Mouse (Mus musculus) R1 (cell line): ENCODE results near the gene Sipa1.
"Not testable (repeated sequence)": the region's sequence is repeated elsewhere in the genome, so short reads cannot be mapped to it uniquely, and the experiment has no call there.

ENCODE experiments used
- DNase-seq: peaks from one replicate; pipeline ENCODE4 v3.0.0-alpha.2; 2018; ENCODE audit warnings: low read depth, low spot score

The Sipa1 gene

DNA sequence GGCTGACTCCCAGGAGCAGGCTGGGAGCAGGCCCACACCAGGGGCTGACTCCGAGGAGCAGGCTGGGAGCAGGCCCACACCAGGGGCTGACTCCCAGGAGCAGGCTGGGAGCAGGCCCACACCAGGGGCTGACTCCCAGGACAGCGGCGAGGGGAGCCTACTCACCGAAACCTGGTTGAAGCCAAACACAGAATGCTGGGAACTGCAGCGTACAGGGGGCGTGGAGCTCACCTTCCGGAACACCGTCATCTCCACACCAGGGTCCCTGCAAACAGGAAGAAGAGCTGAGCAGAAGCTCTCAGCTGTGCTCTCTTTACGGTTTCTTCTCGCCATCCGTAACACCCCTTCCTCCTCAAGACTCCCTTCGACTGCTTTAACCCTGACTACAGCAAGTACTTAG is 23.4 kb upstream of the Sipa1 start:
- DNase-seq = not testable (repeated sequence)

DNA sequence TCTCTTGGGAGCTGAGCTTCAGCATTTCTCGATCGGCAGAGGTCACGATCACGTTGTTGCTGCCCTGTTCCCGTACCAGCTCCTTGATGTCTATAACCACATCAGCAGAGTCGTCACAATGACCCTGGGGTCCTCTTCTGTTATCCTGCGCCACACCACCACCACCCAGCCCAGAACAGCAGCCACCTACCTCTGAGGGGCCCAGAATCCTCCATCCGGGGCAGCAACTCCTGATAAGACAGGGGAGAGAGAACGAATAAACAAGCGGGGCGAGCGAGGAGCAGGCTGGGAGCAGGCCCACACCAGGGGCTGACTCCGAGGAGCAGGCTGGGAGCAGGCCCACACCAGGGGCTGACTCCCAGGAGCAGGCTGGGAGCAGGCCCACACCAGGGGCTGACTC is 22.9 kb upstream of the Sipa1 start:
- DNase-seq = no peak

- DNase-seq = no peak
These were observed 22.4 kb upstream of the Sipa1 start for GRCm38 (mm10) chr19:5685861-5686260.

GRCm38 (mm10) chr19:5685431-5685830 is 21.9 kb upstream of the Sipa1 start:
- DNase-seq = no peak

DNA sequence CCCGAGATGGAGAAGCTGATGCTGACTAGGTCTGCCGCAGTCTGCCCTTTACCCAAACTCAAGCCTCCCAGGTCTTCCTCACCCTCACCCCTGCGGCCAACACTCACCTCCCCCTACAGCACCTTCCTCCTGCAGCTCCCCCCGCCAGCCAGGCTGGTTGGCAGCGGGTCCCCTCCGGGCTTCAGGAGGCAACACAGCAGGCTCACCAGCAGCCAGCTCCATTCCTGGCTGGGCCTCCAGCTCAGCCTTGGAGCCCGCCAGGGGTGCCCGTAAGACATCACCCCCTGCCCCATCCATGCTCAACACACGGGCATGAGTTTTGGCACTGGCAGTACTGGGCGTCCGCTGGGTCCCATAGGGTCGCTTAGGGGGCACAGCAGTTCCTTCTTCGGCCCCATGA is 21.5 kb upstream of the Sipa1 start:
- no peak for DNase-seq

DNA sequence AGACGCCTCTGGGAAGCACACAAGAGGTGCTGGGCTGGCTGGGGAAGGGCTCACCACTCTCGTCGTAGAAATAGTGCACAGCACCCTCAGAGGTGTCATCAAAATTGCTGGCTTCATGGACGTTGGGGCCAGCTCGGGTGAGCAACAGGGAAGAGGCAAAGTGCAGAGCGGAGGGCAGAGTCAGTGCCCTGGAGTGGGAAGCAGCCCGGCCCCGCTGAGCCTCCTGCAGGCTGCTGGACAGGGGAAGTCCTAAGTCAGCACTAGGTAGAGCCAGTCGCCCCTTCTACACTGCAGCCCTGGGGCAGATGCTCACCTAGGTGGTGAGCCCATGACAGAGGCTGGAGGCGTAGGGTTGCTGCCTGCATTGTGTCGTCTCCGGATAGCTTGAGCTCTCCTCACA is 20.7 kb upstream of the Sipa1 start:
- DNase-seq = no peak

GRCm38 (mm10) chr19:5680432-5680831 is 16.9 kb upstream of the Sipa1 start:
- DNase-seq = no peak

DNA sequence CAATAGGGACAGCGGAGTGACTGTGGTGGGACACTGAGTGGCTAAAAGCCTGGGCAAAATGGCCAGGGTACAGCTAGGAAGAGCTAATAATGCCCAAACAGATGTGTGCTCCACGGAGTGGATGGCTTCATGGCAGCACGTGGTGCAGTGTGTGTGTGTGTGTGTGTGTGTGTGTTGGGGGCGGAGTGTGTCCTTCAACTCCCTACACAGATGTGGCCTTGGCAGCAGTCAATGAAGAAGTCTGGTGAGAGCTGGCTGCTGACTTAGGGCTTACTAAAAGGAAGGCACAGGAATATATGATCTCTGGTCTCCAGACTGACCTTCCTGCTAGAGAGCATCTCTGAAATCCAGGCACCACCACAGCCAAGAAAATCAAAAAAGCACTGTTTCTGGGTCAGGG is 4.9 kb upstream of the Sipa1 start:
- no peak for DNase-seq

DNA sequence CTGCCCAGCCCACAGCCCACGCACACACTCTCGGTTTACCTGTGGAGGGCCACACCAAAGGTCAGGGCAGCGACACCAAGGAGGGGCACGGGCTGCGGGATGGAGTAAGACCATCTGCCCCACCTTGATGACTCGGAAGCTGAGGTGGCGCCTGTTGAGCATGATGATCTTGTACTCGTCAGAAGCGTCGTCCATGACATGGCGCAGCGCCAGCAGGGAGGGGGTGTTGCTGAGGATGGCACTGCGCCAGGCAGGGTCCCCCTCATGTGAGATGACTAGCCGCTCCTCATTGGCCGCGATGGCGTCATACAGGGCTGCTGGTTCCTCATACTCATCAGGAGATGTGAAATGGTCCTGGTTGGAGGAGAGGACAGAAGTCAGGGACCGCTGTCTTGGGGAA is 2.9 kb upstream of the Sipa1 start:
- no peak for DNase-seq

GRCm38 (mm10) chr19:5665465-5665864 is 2.0 kb upstream of the Sipa1 start:
- no peak for DNase-seq

- no peak for DNase-seq
These were observed 1.3 kb upstream of the Sipa1 start for GRCm38 (mm10) chr19:5664669-5665257.

GRCm38 (mm10) chr19:5662310-5662709 is 1.2 kb downstream of the Sipa1 start:
- DNase-seq = no peak

DNA sequence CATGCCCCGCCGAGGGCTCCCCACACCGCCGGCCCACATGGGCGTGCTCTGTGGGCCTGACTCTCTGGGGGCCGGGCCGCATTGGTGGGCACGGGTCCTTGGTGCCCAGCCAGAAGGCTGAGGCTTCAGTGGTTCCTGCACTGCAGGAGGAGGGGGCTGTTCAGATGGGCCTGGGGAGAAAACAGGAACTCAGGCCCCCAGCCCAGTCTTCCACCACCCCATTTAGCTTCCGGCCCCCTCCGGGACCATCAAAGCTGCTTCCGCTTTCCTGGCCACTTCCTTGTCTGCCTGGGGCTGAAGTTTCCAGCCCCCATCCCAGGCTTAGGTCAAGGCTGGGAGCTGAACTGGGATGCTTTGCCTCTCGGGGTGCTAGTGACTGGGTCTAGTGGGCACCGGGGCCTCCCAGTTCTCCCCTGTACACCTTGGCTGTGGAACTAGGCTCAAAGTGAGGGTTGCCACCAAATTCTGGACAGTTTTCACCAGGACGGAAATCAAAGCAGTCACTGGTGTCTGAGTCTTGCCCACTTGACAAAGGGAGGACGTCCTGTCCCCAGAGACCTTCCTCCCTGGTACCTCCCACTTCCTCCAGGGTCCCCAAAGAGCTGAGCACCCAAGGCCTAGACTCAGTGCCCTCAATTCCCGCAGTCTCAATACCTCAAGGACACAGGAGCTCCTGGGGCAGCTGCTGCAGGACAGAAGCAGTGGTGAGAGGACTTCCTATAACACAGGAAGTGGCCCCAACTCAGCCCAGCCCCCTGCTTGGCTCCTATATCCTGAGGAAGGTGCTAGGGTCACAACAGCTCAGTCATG is 2.4 kb downstream of the Sipa1 start:
- DNase-seq = no peak

DNA sequence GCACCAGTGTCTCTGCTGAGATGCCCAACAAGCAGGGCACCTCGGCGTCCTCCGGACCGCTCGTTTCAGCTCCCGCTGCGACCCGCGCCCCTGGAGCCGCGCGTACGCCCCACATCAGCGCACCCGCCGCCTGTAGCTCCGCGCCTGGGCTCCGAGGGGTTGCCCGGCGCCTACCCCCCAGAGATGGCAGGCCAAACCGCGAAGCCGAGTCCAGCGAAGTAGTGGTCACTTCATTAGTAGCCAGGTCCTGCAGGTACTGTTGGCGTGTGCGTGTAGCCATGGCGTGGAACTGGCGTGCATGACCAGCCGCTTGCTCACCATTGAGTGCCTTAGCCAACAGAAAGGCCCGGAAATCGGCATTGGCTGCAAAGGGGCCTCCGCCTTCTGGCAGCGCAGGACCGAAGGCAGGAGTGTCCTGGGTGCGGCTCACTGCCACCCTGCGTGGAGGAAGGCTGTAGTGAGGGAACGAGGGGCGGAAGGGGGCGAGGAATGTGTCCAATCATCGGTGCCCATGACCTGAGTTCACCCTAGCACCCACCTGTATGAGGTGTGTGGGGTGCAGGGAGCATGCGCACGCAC is 8.7 kb downstream of the Sipa1 start:
- DNase-seq = peak; percentile 53

DNA sequence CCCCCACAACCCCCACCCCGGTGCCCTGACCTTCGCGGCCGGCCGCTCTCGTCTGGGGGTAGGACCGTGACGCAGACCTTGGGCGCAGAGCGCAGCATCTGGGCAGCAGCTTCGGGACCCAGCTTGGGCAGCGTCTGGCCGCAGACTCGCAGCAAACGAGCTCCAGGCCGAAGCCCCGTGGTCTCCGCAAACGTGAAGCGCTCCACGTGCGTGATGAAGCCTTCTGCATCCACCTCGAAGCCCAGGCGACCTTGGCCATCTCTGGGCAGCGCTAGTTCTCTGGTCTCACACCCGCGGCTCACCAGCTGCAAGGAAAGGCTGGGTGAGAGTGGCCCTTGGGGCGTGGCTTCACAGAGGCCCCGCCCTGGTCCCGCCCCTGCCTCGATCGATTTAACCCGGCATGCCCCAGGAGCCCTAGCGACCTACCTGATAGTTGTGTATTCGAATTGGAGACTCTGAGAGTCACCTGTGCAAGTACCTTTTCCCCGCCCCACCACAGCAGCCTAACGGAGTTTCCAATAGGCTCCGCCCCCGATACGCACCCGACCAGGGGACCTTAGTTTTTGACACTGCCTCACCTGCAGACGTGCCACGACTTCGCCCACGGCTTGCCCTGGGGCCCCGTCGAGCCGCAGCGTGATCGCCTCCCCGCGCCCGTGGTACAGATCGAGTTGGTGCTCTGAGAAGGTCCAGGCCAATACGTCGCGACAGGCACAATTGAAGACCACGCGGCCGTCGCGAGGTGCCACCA is 9.4 kb downstream of the Sipa1 start:
- peak; percentile 88 for DNase-seq

DNA sequence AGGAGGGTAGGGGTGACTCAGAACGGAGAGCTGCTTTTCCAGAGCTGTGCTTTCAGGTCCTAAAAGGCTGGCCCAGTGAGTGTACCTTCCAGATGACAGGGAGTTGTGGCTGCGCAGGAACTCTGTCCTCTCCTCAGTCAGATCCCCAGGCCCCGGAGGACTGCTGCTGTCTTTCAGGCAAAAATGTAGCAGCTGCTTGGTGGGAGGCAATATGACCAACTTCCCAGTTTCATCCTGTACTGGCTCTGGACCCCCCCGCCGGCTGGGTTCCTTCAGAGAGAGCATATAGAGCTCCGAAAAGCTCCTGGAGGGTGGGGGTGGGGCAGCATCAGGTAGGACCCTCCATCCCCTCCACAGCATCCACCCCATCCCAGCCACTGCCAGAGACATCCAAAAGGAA is 10.9 kb downstream of the Sipa1 start:
- DNase-seq = no peak

GRCm38 (mm10) chr19:5651502-5652274 is 11.8 kb downstream of the Sipa1 start:
- peak; percentile 59 for DNase-seq

GRCm38 (mm10) chr19:5649298-5649741 is 14.2 kb downstream of the Sipa1 start:
- DNase-seq = no peak

GRCm38 (mm10) chr19:5648401-5649297 is 14.9 kb downstream of the Sipa1 start:
- DNase-seq = peak; percentile 90

GRCm38 (mm10) chr19:5647791-5648190 is 15.7 kb downstream of the Sipa1 start:
- DNase-seq = no peak
